Mouse (Mus musculus) kidney, adult 18-20 months (tissue): ENCODE results near the gene Brms1.
A peak's percentile ranks its signal among the peaks of the same experiment; 100 is the strongest.
"Not testable (repeated sequence)": the region's sequence is repeated elsewhere in the genome, so short reads cannot be mapped to it uniquely, and the experiment has no call there.

Experiments
- DNase-seq: peaks from one replicate; pipeline ENCODE4 v3.0.0; 2021

The Brms1 gene

DNA sequence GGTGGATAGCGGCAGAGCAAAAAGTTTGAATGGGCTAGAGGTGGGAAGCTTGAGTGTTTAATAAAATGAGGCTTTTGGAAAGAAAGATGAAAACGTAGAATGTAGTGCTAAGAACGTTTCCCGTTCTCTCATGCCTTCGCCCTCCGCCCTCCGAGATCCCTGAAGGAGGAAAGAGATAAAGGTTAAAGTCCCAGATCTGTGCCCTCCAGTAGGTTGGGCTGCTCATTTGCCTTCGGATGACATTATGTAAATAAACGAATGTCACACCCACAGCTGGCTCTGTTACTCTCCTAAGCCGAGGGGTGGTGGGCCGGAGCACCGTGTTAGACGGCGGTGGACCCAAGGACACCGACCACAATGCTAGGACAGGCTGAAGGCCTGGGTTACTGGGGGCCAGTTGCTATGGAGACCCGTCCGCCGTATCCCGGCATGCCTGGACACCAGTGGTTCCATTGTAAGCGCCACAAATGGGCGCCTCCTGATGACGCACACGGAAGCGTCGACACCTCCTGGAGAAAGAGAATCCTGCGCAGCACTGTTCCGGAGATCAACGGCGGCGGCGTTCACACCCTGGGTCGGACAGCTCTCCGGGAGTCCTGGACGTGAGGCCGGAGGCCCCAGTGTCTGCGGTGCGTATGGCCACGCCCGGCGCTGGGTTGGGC lies at the start of gene Brms1:
Brms1 (plus strand) TSS at position 493 of the 662 bp plus-strand sequence.
- DNase-seq = peak; percentile 94

- no peak for DNase-seq
Measured at GRCm38 (mm10) chr19:4992371-4992770, 48.8 kb upstream of the Brms1 start.

DNA sequence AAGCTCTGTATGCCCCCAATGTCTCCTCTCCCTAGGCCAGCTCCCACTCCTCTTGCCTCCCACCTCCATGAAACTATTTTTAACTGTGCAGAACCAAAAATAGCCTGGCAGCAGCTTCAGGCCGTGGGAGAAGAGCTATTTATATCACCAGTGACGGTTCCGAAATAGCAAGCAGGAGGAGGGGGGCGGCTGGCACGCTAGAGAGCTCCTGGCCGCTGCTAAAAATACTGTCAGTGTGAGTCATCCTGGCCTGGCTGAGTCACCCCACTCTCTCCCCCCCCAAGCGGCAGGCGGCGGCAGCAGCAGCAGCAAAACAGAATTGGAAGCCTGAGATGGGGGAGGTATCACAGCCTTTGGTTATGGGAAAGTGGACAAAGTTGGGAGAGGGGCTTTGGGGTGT lies 48.2 kb upstream of the Brms1 start:
- DNase-seq = no peak

GRCm38 (mm10) chr19:4994043-4994442 lies 47.1 kb upstream of the Brms1 start:
- DNase-seq = no peak

DNA sequence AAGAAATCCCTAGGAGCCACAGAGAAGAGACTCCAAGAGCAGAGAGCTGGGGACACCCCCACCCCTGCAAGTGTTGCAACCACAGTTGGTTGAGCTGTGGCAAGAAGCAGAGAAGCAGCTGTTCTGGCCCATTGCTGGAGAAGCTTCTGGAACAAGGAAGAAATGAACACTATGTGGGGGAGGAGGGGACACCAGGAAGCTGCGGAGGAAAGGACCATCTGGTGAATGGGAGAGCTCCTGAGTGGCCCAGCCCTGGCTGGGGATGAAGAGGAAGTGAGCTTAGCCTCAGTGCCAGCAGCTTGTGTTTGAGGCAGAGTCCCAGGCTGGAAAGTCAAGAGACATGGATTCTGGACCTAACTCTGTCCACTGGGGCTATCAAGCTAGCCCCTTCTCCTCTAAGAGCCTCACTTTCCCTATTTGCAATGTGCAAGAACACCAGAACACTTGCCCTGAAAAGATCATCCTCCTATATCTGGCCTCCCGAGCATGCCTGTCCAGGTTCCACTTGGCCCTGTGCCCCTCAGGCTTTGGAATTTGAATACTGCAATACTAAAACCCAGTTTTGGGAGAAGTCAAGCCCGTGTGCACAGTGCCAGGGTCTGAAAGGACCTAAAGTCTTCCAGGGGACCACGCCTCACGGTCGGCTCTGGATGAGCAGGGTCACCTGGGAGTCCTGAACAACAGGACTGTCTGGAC lies 41.6 kb upstream of the Brms1 start:
- no peak for DNase-seq

DNA sequence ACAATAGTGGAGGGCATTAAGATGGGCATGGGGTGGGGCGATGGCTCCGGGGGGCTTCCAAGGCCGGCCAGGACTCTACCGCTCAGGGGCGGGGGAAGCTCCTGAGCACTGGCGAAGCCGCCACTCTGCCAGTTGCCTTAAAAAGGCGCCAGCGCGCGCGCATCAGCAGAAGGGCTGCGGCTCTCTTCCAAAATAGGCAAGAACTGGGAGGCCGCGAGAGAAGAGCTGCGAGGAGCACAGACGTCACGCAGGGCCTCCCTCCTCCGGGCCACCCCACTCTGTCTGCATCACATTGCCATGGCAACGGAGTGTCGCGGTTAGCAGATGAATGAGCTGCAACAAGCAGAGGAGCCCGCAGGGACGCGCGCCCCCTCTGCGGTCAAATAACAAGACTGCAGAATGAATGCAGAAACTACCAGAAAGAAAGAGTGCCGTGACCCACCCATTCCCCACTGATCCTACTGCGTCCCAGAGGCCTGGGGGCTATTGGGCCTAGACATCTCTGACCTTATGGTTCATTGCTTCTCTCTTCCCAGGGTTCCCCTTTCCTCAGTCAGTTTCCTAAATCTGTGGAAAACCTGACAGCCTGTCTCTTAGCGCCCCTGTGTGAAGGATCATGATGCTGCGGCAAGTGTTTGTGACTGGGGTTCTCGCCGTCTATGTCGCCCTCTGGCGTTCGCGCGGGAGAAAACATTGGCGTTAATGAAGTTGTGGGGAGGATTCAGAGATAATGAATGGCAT lies 39.3 kb upstream of the Brms1 start:
- DNase-seq = peak; percentile 72

DNA sequence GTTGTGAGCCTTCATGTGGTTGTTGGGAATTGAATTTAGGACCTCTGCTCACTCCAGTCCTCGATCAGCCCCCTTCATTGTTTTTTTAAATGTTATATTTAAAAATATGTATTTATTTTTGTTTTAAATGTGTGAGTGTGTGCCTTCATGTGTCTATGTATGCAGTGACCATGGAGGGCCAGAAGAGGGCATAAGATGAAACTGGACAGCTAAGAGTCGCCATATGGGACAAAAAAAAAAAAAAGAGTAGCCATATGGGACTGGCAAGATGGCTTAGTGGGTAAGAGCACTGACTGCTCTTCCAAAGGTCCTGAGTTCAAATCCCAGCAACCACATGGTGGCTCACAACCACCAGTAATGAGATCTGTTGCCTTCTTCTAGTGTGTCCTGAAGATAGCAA lies 37.5 kb upstream of the Brms1 start:
- DNase-seq = not testable (repeated sequence)

- no peak for DNase-seq
Measured at GRCm38 (mm10) chr19:5004925-5005324, 36.2 kb upstream of the Brms1 start.

DNA sequence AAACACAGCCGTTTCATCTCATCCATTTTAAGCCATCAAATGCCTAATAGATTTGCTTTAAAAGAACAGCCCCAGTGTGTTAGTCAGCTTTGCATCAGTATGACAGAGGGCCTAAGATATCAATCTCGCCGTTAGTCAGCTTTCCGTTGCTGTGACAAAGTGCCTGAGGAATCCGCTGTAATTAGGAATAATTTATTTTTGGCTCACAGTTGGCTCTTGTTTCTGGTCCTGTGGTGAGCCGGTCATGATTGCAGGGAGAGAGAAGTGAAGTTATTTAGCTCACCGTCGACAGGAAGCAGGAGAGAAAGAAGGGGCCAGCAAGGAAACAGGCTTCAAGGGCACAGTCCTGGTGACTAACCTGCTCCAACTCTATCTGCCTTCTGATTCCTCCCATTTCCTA lies 28.0 kb upstream of the Brms1 start:
- DNase-seq = no peak

GRCm38 (mm10) chr19:5014961-5015398 lies 26.2 kb upstream of the Brms1 start:
- DNase-seq = peak; percentile 57

DNA sequence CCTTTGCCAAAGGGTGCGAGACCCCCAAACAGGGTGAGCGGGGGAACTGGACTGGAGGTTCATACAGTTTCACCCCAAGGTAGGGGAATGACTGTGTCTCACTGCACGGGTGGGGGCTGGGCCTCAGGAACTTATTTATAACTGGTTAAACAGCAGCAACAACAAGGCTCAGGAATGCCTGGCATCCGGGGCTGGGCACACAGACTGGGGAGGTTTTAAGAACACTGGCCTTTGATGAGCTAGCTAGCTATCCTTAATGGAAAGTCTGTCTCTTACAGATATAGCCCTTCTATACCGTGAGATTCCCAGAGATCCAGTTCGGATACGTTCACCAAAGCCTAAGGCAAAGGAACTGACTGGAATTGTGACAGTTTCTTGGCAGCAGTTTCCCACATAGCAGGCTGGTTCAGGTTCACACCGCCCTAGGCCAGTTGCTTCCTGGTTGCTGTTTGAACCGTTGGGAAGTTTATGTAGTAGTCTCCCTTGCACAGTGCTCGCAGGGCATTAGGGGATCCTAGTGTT lies 24.9 kb upstream of the Brms1 start:
- peak; percentile 75 for DNase-seq

DNA sequence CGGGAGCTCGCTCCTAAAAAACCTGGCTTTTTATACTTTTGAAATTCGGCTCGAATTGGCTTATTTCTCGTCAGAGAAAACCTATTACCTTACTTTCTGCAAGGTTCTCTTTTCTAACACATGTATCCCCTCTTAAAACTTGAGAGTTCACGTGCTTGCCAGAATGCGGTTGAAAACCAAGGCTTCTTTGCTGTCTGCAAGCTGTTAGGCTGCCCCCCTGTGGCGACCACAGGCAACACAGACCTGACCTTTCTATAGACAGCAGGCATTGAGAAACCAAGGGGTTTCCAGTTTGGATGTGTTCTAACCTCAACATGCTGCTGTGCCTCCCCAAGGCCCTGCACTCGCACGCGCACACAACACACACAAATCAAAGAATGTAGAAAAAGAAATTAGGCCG lies 24.4 kb upstream of the Brms1 start:
- peak; percentile 71 for DNase-seq

- DNase-seq = no peak
Measured at GRCm38 (mm10) chr19:5017611-5018010, 23.5 kb upstream of the Brms1 start.

DNA sequence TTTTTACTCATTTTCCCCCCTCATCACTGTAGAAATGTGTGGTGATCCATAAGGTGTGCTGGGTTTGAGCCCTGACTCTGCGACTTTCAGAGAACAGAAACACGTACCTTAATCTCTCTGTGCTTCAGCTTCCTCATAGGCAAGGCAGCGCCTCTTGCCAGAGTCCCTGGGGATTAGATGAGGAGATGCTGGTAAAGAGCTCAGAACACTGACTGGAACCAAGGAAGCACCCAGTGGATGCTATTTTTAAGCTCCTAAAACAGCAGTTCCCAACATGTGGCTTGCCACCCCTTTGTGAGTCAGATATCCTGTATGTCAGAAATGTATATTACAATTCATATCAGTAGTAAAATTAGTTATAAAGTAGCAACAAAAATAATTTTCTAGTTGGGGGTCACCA lies 23.0 kb upstream of the Brms1 start:
- DNase-seq = no peak

- no peak for DNase-seq
Measured at GRCm38 (mm10) chr19:5021416-5021815, 19.7 kb upstream of the Brms1 start.

GRCm38 (mm10) chr19:5023621-5024479 lies 17.3 kb upstream of the Brms1 start, which contains the start of gene Slc29a2:
Gene Slc29a2 (plus strand): TSS chr19:5023860.
- peak; percentile 95 for DNase-seq

- DNase-seq = no peak
Measured at GRCm38 (mm10) chr19:5026111-5026510, 15.0 kb upstream of the Brms1 start.

DNA sequence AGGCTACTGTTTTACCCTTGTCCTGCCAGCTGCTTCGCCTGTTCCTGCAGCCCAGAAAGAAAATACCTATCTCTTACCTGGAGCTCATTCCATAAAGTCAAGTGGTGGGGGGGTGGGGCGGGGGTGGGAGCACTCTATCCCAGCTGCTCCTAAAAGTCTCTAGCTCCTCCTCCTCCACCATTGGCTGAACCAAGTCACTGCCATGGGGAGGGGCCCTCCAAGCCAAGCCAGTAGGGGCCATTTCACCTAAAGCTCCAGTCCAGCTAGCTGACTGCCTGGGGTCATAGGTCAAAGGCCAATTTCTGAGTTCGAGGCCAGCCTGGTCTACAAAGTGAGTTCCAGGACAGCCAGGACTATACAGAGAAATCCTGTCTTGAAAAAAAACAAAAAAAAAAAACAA lies 8.5 kb upstream of the Brms1 start:
- DNase-seq = no peak

GRCm38 (mm10) chr19:5036577-5036976 lies 4.6 kb upstream of the Brms1 start:
- DNase-seq = no peak

DNA sequence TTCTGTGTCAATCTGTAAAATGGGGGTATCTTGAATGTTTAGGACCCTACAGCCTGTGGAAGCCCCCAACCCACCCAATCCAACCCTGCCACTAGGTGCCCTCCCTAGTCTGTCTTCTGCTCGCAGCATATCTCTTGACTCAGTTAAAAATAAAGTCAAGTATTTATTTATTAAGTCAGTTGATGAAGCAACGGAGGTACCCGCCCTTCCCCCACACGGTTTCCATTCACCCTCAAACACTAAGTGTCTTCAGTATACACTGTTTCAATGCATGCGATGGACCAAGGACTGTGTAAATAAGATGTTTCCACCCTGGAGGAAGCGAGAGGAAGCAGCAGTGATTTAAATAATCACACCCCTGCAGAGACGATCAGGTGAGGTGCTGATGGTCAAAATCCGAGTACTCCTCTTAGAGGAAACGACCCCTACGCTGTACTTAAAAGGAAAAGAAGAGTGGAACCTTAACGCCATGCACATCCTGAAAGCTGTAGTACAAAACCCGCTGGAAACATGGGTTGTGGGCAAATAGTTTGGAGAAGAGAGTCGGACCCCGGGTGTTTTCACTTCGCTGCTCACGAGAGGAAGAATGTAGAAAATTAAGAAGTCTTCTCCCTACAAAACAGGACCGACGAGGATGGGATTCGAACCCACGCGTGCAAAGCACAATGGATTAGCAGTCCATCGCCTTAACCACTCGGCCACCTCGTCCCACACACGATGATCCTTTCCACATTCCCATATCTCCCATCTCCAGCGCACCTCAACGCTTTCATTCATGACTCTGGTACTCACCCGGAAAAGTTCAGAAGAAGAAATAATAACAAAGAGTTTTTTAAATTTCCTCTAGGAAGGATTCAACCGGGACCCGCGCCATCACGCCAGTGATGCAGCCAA lies 3.2 kb upstream of the Brms1 start:
- DNase-seq = peak; percentile 83

GRCm38 (mm10) chr19:5038709-5039156 lies 2.4 kb upstream of the Brms1 start, which contains the start of the genes B4gat1 and AC124502.3:
Gene B4gat1 (plus strand): TSS chr19:5038826.
Gene AC124502.3 (plus strand): TSS chr19:5038891.
- peak; percentile 89 for DNase-seq
